ENCODE assay signal across 28 mouse cellular contexts in the genomic region with DNA sequence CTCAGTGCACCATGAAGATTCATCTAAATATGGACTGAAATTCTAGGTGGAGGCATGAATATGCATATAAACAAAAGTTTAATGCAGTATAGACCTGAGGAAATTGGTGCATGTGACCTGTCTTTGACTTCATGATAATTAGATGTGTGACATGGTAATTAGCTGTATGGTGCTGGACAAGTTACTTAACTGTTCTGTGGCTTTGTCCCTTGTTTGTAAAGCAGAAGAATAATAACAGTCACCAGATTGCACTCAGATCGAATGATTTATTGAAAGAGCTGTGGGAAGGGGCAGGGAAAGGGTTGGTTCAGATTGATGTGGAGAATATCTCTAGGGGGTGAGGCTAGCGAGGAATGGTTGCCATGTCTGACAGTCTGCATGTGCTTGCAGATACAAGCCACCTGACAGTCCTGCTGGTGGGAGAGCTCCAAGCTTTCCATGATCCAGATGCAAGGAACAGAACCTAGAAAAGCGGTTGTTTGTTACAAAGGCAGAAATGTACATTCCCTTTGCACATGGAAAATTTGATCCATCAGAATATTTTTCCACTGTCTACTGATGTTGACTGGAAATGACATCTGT.
DNase-seq lines count a peak whose midpoint lies in the region; ATAC-seq lines count a peak whose summit lies in the region.
"Had no signal": no experiment of that assay in that cellular context is flagged by ENCODE, and none has a peak within 500 bp of the region (broad histone marks: within the 10 kb centered on the region; RNA-seq: fewer than 3 reads in every experiment).

No protein-coding gene starts in this region.

- no peak overlapping the region for H3K27ac ChIP-seq in forebrain, embryonic 15.5 days (replicated peaks)
- H3K27ac ChIP-seq in forebrain, embryonic 11.5 days (ENCODE audit: low read depth, low read length), result no peak overlapping the region
- H3K27ac ChIP-seq in neural tube, embryonic 11.5 days (ENCODE audit: low read depth, low read length), result no peak overlapping the region
- no peak overlapping the region for H3K27ac ChIP-seq in neural tube, embryonic 14.5 days (ENCODE audit: low read depth, low read length)
- H3K27ac ChIP-seq: hindbrain, embryonic 13.5 days; liver, embryonic 14.5 days; midbrain, embryonic 15.5 days had no signal

- no peak overlapping the region for H3K9ac ChIP-seq in forebrain, embryonic 15.5 days (replicated peaks)
- H3K9ac ChIP-seq in forebrain, embryonic 11.5 days (ENCODE audit: low read length), result no peak overlapping the region
- H3K9ac ChIP-seq in neural tube, embryonic 11.5 days (ENCODE audit: low read length), result no peak overlapping the region
- no peak overlapping the region for H3K9ac ChIP-seq in neural tube, embryonic 14.5 days (replicated peaks; ENCODE audit: low read depth, low read length)
- H3K9ac ChIP-seq: forebrain, postnatal 0 days; hindbrain, embryonic 13.5 days; liver, embryonic 14.5 days; midbrain, embryonic 15.5 days had no signal

- no peak overlapping the region for H3K4me2 ChIP-seq in forebrain, embryonic 15.5 days (replicated peaks)
- no peak overlapping the region for H3K4me2 ChIP-seq in forebrain, embryonic 11.5 days (ENCODE audit: low read depth, low read length, severe bottlenecking)
- no peak overlapping the region for H3K4me2 ChIP-seq in neural tube, embryonic 11.5 days (ENCODE audit: low read depth)
- H3K4me2 ChIP-seq in neural tube, embryonic 14.5 days (ENCODE audit: low read depth, low read length), result no peak overlapping the region
- H3K4me2 ChIP-seq: hindbrain, embryonic 13.5 days; midbrain, embryonic 15.5 days had no signal

- no peaks in the 10 kb centered on the region for H3K9me3 ChIP-seq in forebrain, embryonic 15.5 days
- H3K9me3 ChIP-seq in forebrain, embryonic 11.5 days (ENCODE audit: control insufficient read depth, low read length), result no peaks in the 10 kb centered on the region; the same call in 1 of the 2 replicates
- no peaks in the 10 kb centered on the region for H3K9me3 ChIP-seq in neural tube, embryonic 11.5 days (ENCODE audit: control insufficient read depth, low read length)
- no peaks in the 10 kb centered on the region for H3K9me3 ChIP-seq in neural tube, embryonic 14.5 days (ENCODE audit: control insufficient read depth, low read length)
- H3K9me3 ChIP-seq: G1E; hindbrain, embryonic 13.5 days; midbrain, embryonic 15.5 days had no signal

- H3K36me3 ChIP-seq in forebrain, embryonic 15.5 days, result no peaks in the 10 kb centered on the region
- H3K36me3 ChIP-seq in forebrain, embryonic 11.5 days (ENCODE audit: control insufficient read depth, insufficient read depth, low read length), result no peaks in the 10 kb centered on the region
- no peaks in the 10 kb centered on the region for H3K36me3 ChIP-seq in neural tube, embryonic 11.5 days (ENCODE audit: control insufficient read depth, insufficient read depth, low read length)
- no peaks in the 10 kb centered on the region for H3K36me3 ChIP-seq in neural tube, embryonic 14.5 days (ENCODE audit: control insufficient read depth, insufficient read depth, low read length)
- H3K36me3 ChIP-seq: G1E; hindbrain, embryonic 13.5 days; midbrain, embryonic 15.5 days had no signal

- WGBS in forebrain, embryonic 15.5 days, result 37% methylated on average over 3 of the region's 3 CpGs
- WGBS in forebrain, embryonic 11.5 days, result 65% methylated on average over 3 of the region's 3 CpGs
- WGBS in neural tube, embryonic 11.5 days, result 65% methylated on average over 3 of the region's 3 CpGs
- WGBS in neural tube, embryonic 14.5 days, result 55% methylated on average over 3 of the region's 3 CpGs

- 0 out of 2 replicates have a peak, but pooled peaks have one; percentile 4 for ATAC-seq in forebrain, embryonic 15.5 days (replicated peaks)
- no peak; the same call in 1 of the 2 replicates for ATAC-seq in forebrain, embryonic 11.5 days (replicated peaks; ENCODE audit: low FRiP score)
- peak; percentile 72 for ATAC-seq in neural tube, embryonic 11.5 days (ENCODE audit: insufficient read depth, low FRiP score, low TSS enrichment)
- ATAC-seq in neural tube, embryonic 14.5 days (ENCODE audit: low read depth), result peak; percentile 24; the same call in 1 of the 2 replicates
- ATAC-seq: forebrain, postnatal 0 days; intestine, postnatal 0 days; midbrain, embryonic 15.5 days had no signal

- 0 out of 2 replicates have a peak, but pooled peaks cover 6% of the 10 kb centered on the region for H3K4me1 ChIP-seq in forebrain, embryonic 15.5 days
- H3K4me1 ChIP-seq in forebrain, embryonic 11.5 days (replicated peaks; ENCODE audit: control insufficient read depth, insufficient read depth, low read length), result no peaks in the 10 kb centered on the region; the same call in 1 of the 2 replicates
- H3K4me1 ChIP-seq in neural tube, embryonic 11.5 days (ENCODE audit: control insufficient read depth, insufficient read depth, low read length), result no peaks in the 10 kb centered on the region
- no peaks in the 10 kb centered on the region for H3K4me1 ChIP-seq in neural tube, embryonic 14.5 days (ENCODE audit: control insufficient read depth, insufficient read depth, low read length)
- H3K4me1 ChIP-seq: midbrain, embryonic 15.5 days had no signal

- no peak overlapping the region for H3K4me3 ChIP-seq in forebrain, embryonic 15.5 days
- no peak overlapping the region for H3K4me3 ChIP-seq in forebrain, embryonic 11.5 days (ENCODE audit: low read depth, low read length)
- H3K4me3 ChIP-seq in neural tube, embryonic 11.5 days (ENCODE audit: low read depth, low read length), result no peak overlapping the region
- no peak overlapping the region for H3K4me3 ChIP-seq in neural tube, embryonic 14.5 days (ENCODE audit: low read depth, low read length)
- H3K4me3 ChIP-seq: hindbrain, embryonic 13.5 days; midbrain, embryonic 15.5 days had no signal

- no peak for DNase-seq in forebrain, embryonic 11.5 days (ENCODE audit: low spot score)
- DNase-seq in neural tube, embryonic 11.5 days (ENCODE audit: low spot score), result no peak
- no peak for DNase-seq in neural tube, embryonic 10.5 days (ENCODE audit: extremely low spot score, low spot score)
- DNase-seq in lung, postnatal 10 days, result peak; percentile 46
- no peak for DNase-seq in adrenal gland, postnatal 36 days
- DNase-seq in urinary bladder, postnatal 36 days (ENCODE audit: low spot score in 2 of 2), result no peak
- DNase-seq: adrenal gland, adult 8-10 months; cerebellum, adult 11 months; cerebellum, adult 9-10 months; cerebellum, postnatal 36 days; forebrain, postnatal 0 days; gastrocnemius, postnatal 10 days; heart, postnatal 36 days; kidney, adult 9 months; kidney, postnatal 14 days; layer of hippocampus, adult 9-11 months; liver; right cerebral cortex, postnatal 25 days; spleen, adult 18-20 months; thymus, adult 2 months; thymus, postnatal 36 days had no signal

- no peaks in the 10 kb centered on the region for H3K27me3 ChIP-seq in forebrain, embryonic 15.5 days
- H3K27me3 ChIP-seq in forebrain, embryonic 11.5 days (ENCODE audit: control insufficient read depth, insufficient read depth, low read length), result no peaks in the 10 kb centered on the region
- H3K27me3 ChIP-seq in neural tube, embryonic 11.5 days (ENCODE audit: control insufficient read depth, insufficient read depth, low read length), result no peaks in the 10 kb centered on the region
- H3K27me3 ChIP-seq in neural tube, embryonic 14.5 days (ENCODE audit: control insufficient read depth, insufficient read depth, low read length), result no peaks in the 10 kb centered on the region
- H3K27me3 ChIP-seq: hindbrain, embryonic 13.5 days; midbrain, embryonic 15.5 days had no signal
